31 mouse cellular contexts compared by ENCODE assay signal in the genomic region with DNA sequence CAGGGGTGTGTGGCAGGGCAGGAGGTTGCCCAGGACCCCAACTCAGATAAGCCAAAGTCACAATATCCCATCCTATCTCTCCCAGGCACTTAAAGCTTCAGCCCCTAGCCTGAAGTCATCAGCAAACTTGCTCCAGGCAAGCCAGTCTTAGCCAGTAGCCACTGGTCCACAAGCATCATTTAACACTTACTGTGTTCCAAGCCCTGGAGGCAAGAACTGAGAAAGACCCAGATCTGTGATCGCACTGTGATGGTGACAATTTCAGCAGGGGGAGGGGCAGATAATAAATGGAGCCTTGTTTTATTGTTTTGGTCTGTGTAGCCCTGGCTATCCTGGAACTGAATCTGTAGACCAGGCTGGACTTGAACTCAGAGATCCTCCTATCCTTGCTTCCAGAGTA. TPM values are rescaled to one million over a fixed set of nuclear protein-coding genes. Genes with fewer than 3 reads are reported as not detected.
DNase-seq lines count a peak whose midpoint lies in the region; TF ChIP-seq lines count a peak whose summit lies in the region.
"Had no signal": no experiment of that assay in that cellular context is flagged by ENCODE, and none has a peak within 500 bp of the region (broad histone marks: within the 10 kb centered on the region; RNA-seq: fewer than 3 reads in every experiment).

No protein-coding gene starts in this region.

- peak; percentile 73 for DNase-seq in ES-CJ7 (ENCODE audit: low read depth, low spot score)
- DNase-seq in R1 (ENCODE audit: low read depth, low spot score), result peak; percentile 64
- DNase-seq in adrenal gland, postnatal 25 days, result no peak
- DNase-seq in midbrain, embryonic 10.5 days (ENCODE audit: low spot score), result no peak
- DNase-seq in layer of hippocampus, adult 18-20 months (ENCODE audit: low spot score in 2 of 2), result no peak
- DNase-seq: adrenal gland, adult 8-10 months; adrenal gland, postnatal 14 days; cerebellum, adult 11 months; cerebellum, adult 18-20 months; cerebellum, adult 8-10 months; cerebellum, adult 9-11 months; cerebellum, postnatal 14 days; cerebellum, postnatal 36 days; embryo, embryonic 11 days had no signal

- TF ChIP-seq CTCF in ES-Bruce4 (IDR thresholded peaks at IDR 0.05; ENCODE audit: low read depth, low read length), result no peak

- peaks cover 15% of the 10 kb centered on the region for H3K36me3 ChIP-seq in ES-Bruce4 (ENCODE audit: control insufficient read depth, insufficient read depth, low read length, poor library complexity, severe bottlenecking)
- H3K36me3 ChIP-seq in midbrain, embryonic 10.5 days, result no peaks in the 10 kb centered on the region
- H3K36me3 ChIP-seq: embryonic facial prominence, embryonic 13.5 days; embryonic facial prominence, embryonic 15.5 days; forebrain, embryonic 10.5 days; forebrain, embryonic 12.5 days; G1E had no signal

- H3K9me3 ChIP-seq in ES-Bruce4 (replicated peaks; ENCODE audit: control insufficient read depth, insufficient read depth, low read length, poor library complexity, severe bottlenecking), result no peaks in the 10 kb centered on the region
- no peaks in the 10 kb centered on the region for H3K9me3 ChIP-seq in midbrain, embryonic 10.5 days (replicated peaks)
- H3K9me3 ChIP-seq: embryonic facial prominence, embryonic 13.5 days; embryonic facial prominence, embryonic 15.5 days; forebrain, embryonic 10.5 days; forebrain, embryonic 12.5 days had no signal

- no peak for TF ChIP-seq POLR2A in ES-Bruce4 (IDR thresholded peaks at IDR 0.05; ENCODE audit: insufficient read depth, low read length)

- no peak overlapping the region for H3K4me3 ChIP-seq in ES-Bruce4 (ENCODE audit: low read depth, low read length)
- no peak overlapping the region for H3K4me3 ChIP-seq in midbrain, embryonic 10.5 days
- H3K4me3 ChIP-seq: embryonic facial prominence, embryonic 13.5 days; embryonic facial prominence, embryonic 15.5 days; erythroblast, embryonic 14.5 days; forebrain, embryonic 10.5 days; forebrain, embryonic 12.5 days had no signal

- H3K4me1 ChIP-seq in ES-Bruce4 (ENCODE audit: control insufficient read depth, insufficient read depth, low read length), result peaks cover 13% of the 10 kb centered on the region
- peaks cover 25% of the 10 kb centered on the region for H3K4me1 ChIP-seq in midbrain, embryonic 10.5 days

- H3K27me3 ChIP-seq in ES-Bruce4 (ENCODE audit: control insufficient read depth, insufficient read depth, low read length, poor library complexity, severe bottlenecking), result no peaks in the 10 kb centered on the region
- H3K27me3 ChIP-seq in midbrain, embryonic 10.5 days (ENCODE audit: low read depth, poor library complexity, severe bottlenecking), result peaks cover 91% of the 10 kb centered on the region

- TF ChIP-seq EP300 in ES-Bruce4 (IDR thresholded peaks at IDR 0.05; ENCODE audit: insufficient read depth, low read depth, low read length), result peak; percentile 68; the same call in 1 of the 2 replicates

- peak overlapping the region; percentile 95 for H3K27ac ChIP-seq in ES-Bruce4 (ENCODE audit: insufficient read depth, low read length)
- H3K27ac ChIP-seq in midbrain, embryonic 10.5 days (replicated peaks), result no peak overlapping the region
- H3K27ac ChIP-seq: embryonic facial prominence, embryonic 13.5 days; embryonic facial prominence, embryonic 15.5 days; forebrain, embryonic 10.5 days; forebrain, embryonic 12.5 days had no signal

- 96% methylated on average over 1 of the region's 1 CpGs for WGBS in midbrain, embryonic 10.5 days

- H3K9ac ChIP-seq in ES-Bruce4 (ENCODE audit: low read depth, poor library complexity, severe bottlenecking), result no peak overlapping the region
- H3K9ac ChIP-seq: embryonic facial prominence, embryonic 13.5 days; embryonic facial prominence, embryonic 15.5 days; forebrain, embryonic 12.5 days had no signal

RNA-seq across cellular contexts. Expression of a gene that starts 11.5 kb away (rescaled TPM):
- polyA plus RNA-seq in ES-Bruce4 (2011; ENCODE audit: insufficient read depth, insufficient read length, low read depth, missing spikeins), result 82.9 and 84.3 TPM in 2 replicates
- total RNA-seq in adrenal gland, postnatal 25 days (2021), result not detected in 2 replicates
- 0.07 TPM in 1 of 2 replicates, not detected in the other for polyA plus RNA-seq in midbrain, embryonic 10.5 days (2016; fragmentation: Nextera tagmentation; extraction: Ambion mirVana)
- total RNA-seq in layer of hippocampus, adult 18-20 months (2021), result not detected
- total RNA-seq: adrenal gland, adult 18-20 months; adrenal gland, adult 8-10 months; adrenal gland, postnatal 14 days; adrenal gland, postnatal 4 days; common myeloid progenitor, adult 5-6 weeks; G1E had no signal
- polyA plus RNA-seq: activated CD4-positive, CD25-positive, alpha-beta regulatory T cell, adult 4 months; brain, embryonic 14.5 days; C2C12; erythroblast, embryonic 14.5 days; forebrain, embryonic 10.5 days; forebrain, embryonic 12.5 days; forebrain, embryonic 14.5 days; forebrain, embryonic 16.5 days; frontal cortex, adult 2 months; G1E; Patski had no signal

RNA-seq across cellular contexts. Expression of a gene that starts 20.8 kb away (rescaled TPM):
- polyA plus RNA-seq in ES-Bruce4 (2011; ENCODE audit: insufficient read depth, insufficient read length, low read depth, missing spikeins), result 0.43 and 0.78 TPM in 2 replicates
- 1.0 and 1.2 TPM in 2 replicates for total RNA-seq in adrenal gland, postnatal 25 days (2021)
- 2.9 TPM in 2 replicates for polyA plus RNA-seq in midbrain, embryonic 10.5 days (2016; fragmentation: Nextera tagmentation; extraction: Ambion mirVana)
- total RNA-seq in layer of hippocampus, adult 18-20 months (2021), result not detected
- polyA plus RNA-seq: activated CD4-positive, CD25-positive, alpha-beta regulatory T cell, adult 4 months; C2C12; Patski had no signal

RNA-seq across cellular contexts. Expression of a gene that starts 37.6 kb away (rescaled TPM):
- 3.1 and 3.3 TPM in 2 replicates for polyA plus RNA-seq in ES-Bruce4 (2011; ENCODE audit: insufficient read depth, insufficient read length, low read depth, missing spikeins)
- not detected in 2 replicates for total RNA-seq in adrenal gland, postnatal 25 days (2021)
- 96.3 and 110 TPM in 2 replicates for polyA plus RNA-seq in midbrain, embryonic 10.5 days (2016; fragmentation: Nextera tagmentation; extraction: Ambion mirVana)
- not detected for total RNA-seq in layer of hippocampus, adult 18-20 months (2021)
- total RNA-seq: adrenal gland, postnatal 14 days; common myeloid progenitor, adult 5-6 weeks had no signal
- polyA plus RNA-seq: activated CD4-positive, CD25-positive, alpha-beta regulatory T cell, adult 4 months; erythroblast, embryonic 14.5 days; frontal cortex, adult 2 months had no signal

RNA-seq across cellular contexts. Expression of a gene that starts 56.2 kb away (rescaled TPM):
- 21.5 and 30.7 TPM in 2 replicates for polyA plus RNA-seq in ES-Bruce4 (2011; ENCODE audit: insufficient read depth, insufficient read length, low read depth, missing spikeins)
- 18.7 and 27.1 TPM in 2 replicates for total RNA-seq in adrenal gland, postnatal 25 days (2021)
- polyA plus RNA-seq in midbrain, embryonic 10.5 days (2016; fragmentation: Nextera tagmentation; extraction: Ambion mirVana), result 30.7 and 34.4 TPM in 2 replicates
- total RNA-seq in layer of hippocampus, adult 18-20 months (2021), result 10 to 100 TPM; 25.6 to 27.2 TPM

Comparison
In these comparisons a context has a peak if more than half of its experiments do, and no peak if none do; other contexts are left out.
1. DNase-seq: peak in ES-CJ7 (single experiment) and R1 (single experiment); none in adrenal gland, postnatal 25 days (single experiment), midbrain, embryonic 10.5 days (single experiment) and layer of hippocampus, adult 18-20 months (0 of 2).